Mouse (Mus musculus) embryonic fibroblast, embryonic 13.5 days (primary cell): ENCODE results near the gene Epb41l5.

Experiments
- CTCF ChIP-seq: IDR thresholded peaks from 2 replicates; pipeline ENCODE4 v1.5.1; 2011; ENCODE audit warnings: mild to moderate bottlenecking, control low read depth, low read length, moderate library complexity, borderline replicate concordance; ENCODE audit not compliant: insufficient read depth
- POLR2A ChIP-seq: IDR thresholded peaks from 2 replicates; pipeline ENCODE4 v1.6.1; 2011; ENCODE audit warnings: low read depth, mild to moderate bottlenecking, control low read depth, low read length, moderate library complexity

GRCm38 (mm10) chr1:119503181-119503580, 145.6 kb downstream of the Epb41l5 start:
- TF ChIP-seq CTCF (no peak), POLR2A (no peak)
